Mouse (Mus musculus): ENCODE measurements around the gene Fkbp7. TPM values are rescaled to one million over a fixed set of nuclear protein-coding genes. Genes with fewer than 3 reads are reported as not detected.

The Fkbp7 gene
- polyA plus RNA-seq, 1 experiment from 2014 or later: 4.0 TPM

DNA sequence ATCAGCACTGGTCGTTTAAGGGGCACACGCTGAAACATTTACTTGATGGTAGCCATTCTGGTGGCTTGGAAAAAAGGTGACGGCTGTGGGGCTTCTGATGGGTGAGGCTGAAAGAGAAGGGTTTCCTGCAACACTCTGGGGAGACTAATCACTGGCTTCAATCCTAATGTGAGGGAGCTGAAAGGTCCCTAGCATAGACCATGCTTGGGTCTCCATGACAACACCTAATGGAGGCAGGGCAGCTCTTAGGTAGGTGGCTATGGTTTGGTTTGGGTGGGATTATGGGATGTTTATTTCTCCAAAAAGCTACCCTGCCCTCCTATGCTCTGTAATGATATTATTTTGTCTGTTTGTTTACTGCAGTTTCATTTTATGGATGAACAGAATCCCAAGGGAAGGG is 17.5 kb downstream of the Fkbp7 start:
- H3K4me2 ChIP-seq (ENCODE audit: low read depth, low read length): no peak overlapping the region
- no peaks in the 10 kb centered on the region for H3K36me3 ChIP-seq (ENCODE audit: control insufficient read depth, insufficient read depth)
- H3K27ac ChIP-seq (ENCODE audit: low read length): no peak overlapping the region
- ATAC-seq (ENCODE audit: low read depth): no peak
- no peak overlapping the region for H3K9ac ChIP-seq (ENCODE audit: low read depth, low read length)
- no peaks in the 10 kb centered on the region for H3K27me3 ChIP-seq (ENCODE audit: control insufficient read depth, insufficient read depth, low read depth, low read length)
- no peak overlapping the region for H3K4me3 ChIP-seq (ENCODE audit: low read depth, low read length)
- 59% methylated on average over 3 of the region's 3 CpGs for WGBS (ENCODE audit: insufficient replicate concordance)
- H3K4me1 ChIP-seq (ENCODE audit: control insufficient read depth, low read depth, low read length): no peaks in the 10 kb centered on the region
- H3K9me3 ChIP-seq (replicated peaks; ENCODE audit: control insufficient read depth, low read length): no peaks in the 10 kb centered on the region

DNA sequence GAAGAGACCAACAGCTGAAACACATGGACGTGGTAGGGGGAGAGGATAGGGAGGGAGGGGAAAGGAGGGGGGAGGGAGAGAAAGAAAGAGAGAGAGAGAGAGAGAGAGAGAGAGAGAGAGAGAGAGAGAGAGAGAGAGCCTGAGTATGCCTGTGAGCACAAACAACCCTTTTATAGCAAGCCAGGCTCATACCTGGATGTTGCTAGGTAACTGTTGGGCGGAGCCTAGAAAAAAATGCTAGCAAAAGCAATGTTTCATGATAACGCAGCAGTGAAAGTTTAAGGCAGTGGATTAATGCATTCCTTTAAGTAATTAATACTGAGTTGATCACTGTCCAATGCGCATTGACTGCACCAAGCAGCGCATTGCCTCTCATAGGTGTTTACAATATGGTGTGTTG is 18.3 kb downstream of the Fkbp7 start:
- Histone ChIP-seq H3K4me2 (ENCODE audit: low read depth, low read length) (no peak overlapping the region), H3K36me3 (ENCODE audit: control insufficient read depth, insufficient read depth) (no peaks in the 10 kb centered on the region), H3K4me1 (ENCODE audit: control insufficient read depth, low read depth, low read length) (no peaks in the 10 kb centered on the region), H3K9me3 (replicated peaks; ENCODE audit: control insufficient read depth, low read length) (no peaks in the 10 kb centered on the region), H3K27me3 (ENCODE audit: control insufficient read depth, insufficient read depth, low read depth, low read length) (no peaks in the 10 kb centered on the region), H3K4me3 (ENCODE audit: low read depth, low read length) (no peak overlapping the region), H3K9ac (ENCODE audit: low read depth, low read length) (no peak overlapping the region), H3K27ac (ENCODE audit: low read length) (no peak overlapping the region)
- no peak for ATAC-seq (ENCODE audit: low read depth)
- WGBS (ENCODE audit: insufficient replicate concordance): 73% methylated on average over 5 of the region's 5 CpGs

DNA sequence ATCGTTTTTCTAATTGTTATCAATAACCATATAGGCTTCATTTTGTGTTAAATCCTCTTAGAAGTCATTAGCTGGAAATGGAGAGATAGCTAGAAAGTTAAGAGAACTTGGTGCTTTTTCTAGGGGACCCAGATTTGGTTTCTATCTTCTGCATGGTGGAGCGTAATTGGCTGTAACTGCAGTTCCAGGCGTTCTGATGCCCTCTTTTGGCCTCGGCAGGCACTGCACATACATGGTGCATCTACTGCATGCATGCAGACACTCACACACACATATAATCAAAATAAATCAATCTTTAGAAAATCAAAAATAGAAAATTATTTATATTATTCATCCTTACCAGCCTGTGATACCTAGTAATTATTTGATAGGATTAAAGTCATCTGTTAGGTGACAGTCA is 19.8 kb downstream of the Fkbp7 start:
- Histone ChIP-seq H3K4me3 (ENCODE audit: low read depth, low read length) (no peak overlapping the region), H3K27me3 (ENCODE audit: control insufficient read depth, insufficient read depth, low read depth, low read length) (no peaks in the 10 kb centered on the region), H3K4me1 (ENCODE audit: control insufficient read depth, low read depth, low read length) (peaks cover 6% of the 10 kb centered on the region), H3K4me2 (ENCODE audit: low read depth, low read length) (no peak overlapping the region), H3K27ac (ENCODE audit: low read length) (no peak overlapping the region), H3K9me3 (replicated peaks; ENCODE audit: control insufficient read depth, low read length) (no peaks in the 10 kb centered on the region), H3K36me3 (ENCODE audit: control insufficient read depth, insufficient read depth) (no peaks in the 10 kb centered on the region), H3K9ac (ENCODE audit: low read depth, low read length) (no peak overlapping the region)
- 71% methylated on average over 4 of the region's 4 CpGs for WGBS (ENCODE audit: insufficient replicate concordance)
- ATAC-seq (ENCODE audit: low read depth): no peak

DNA sequence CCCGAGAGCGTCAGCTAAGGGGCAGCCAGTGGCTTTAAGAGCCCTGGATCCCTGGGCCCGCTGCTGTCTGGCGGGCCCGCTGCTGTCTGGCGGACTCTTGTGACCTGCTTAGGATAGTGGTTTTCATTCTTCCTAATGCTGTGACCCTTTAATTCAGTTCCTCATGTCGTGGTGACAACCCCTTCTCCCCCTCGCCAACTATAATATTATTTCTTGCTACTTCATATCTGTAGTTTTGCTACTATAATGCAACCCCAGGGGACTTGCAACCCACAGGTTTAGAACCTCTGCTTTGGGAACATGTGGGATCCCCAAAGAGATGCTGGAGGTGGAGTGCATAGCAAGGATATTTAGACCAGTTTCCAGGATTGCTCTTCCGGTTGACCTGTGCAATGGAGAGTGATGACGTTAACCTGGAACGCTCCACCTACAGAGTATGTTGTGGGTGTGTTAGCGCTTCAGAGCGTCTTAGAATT is 24.2 kb downstream of the Fkbp7 start:
- Histone ChIP-seq H3K36me3 (ENCODE audit: control insufficient read depth, insufficient read depth) (no peaks in the 10 kb centered on the region), H3K9me3 (replicated peaks; ENCODE audit: control insufficient read depth, low read length) (no peaks in the 10 kb centered on the region), H3K27me3 (ENCODE audit: control insufficient read depth, insufficient read depth, low read depth, low read length) (no peaks in the 10 kb centered on the region), H3K9ac (ENCODE audit: low read depth, low read length) (peak overlapping the region; percentile 60), H3K4me2 (ENCODE audit: low read depth, low read length) (peak overlapping the region; percentile 94), H3K4me1 (ENCODE audit: control insufficient read depth, low read depth, low read length) (peaks cover 14% of the 10 kb centered on the region), H3K4me3 (ENCODE audit: low read depth, low read length) (peak overlapping the region; percentile 75), H3K27ac (ENCODE audit: low read length) (peak overlapping the region; percentile 41)
- ATAC-seq (ENCODE audit: low read depth): no peak
- 31% methylated on average over 13 of the region's 13 CpGs for WGBS (ENCODE audit: insufficient replicate concordance)

DNA sequence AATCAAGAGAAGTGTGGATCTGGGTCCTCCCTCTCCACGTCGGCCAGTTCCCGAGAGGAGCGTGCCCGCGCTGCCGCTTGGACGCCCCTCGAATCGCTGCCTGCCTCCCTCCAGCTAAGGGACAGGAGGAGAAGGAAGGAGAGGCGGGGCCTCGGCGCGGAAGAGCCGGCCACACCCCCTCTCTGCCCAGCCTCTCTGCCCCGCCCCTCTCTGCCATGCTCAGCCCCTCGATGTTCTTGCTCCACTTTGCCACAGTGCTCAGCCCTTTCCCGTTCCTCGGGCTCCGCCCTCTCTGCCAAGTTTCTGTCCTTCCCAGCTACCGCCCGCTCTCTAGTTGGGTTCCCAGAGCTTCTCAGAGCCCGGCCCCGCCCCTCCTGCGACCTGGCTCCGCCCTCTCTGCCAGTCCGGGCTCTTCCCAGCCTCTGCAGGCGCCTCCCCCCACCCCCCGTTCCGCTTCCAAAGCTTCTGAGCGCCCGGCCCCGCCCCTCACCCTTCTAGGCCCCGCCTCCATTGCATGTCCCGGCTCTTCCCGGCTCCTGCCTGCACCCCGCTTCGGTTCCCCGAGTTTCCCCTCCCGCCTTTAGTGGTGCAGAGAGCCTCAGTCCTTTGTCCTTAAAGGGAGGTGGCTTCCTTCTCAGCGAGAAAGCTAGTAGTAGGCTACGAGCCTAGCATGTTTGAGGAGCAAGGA is 24.9 kb downstream of the Fkbp7 start, which contains the start of the genes Prkra and Pjvk:
Prkra (minus strand) TSS at position 133 of the 688 bp plus-strand sequence.
Pjvk (plus strand) TSS at position 594 of the 688 bp plus-strand sequence.
- peak within 1 kb of the TSS; percentile 75 for H3K4me3 ChIP-seq (ENCODE audit: low read depth, low read length)

DNA sequence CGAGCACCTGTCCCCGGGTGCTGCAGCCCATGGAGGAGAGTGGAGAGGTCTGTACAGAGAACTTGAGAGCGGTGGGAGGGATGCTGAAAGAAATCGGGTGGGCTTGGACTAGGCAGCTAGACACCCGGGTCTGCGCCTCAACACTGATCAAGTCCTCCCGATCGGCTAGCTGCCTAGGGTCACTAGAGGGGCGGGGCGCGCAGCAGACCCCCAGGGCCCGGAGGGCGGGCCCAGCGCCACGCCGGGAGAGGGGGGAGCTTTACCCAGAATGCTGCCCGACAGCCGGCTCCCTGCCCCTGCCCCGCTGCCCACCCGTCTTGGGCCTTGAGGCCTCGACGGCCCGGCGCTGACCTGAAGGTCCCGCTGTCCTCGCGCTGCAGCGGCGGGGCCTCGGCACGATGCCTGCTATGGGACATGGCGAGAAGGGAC is 25.5 kb downstream of the Fkbp7 start:
- Histone ChIP-seq H3K9me3 (replicated peaks; ENCODE audit: control insufficient read depth, low read length) (no peaks in the 10 kb centered on the region), H3K9ac (ENCODE audit: low read depth, low read length) (peak overlapping the region; percentile 71), H3K36me3 (ENCODE audit: control insufficient read depth, insufficient read depth) (no peaks in the 10 kb centered on the region), H3K4me2 (ENCODE audit: low read depth, low read length) (peak overlapping the region; percentile 94), H3K4me1 (ENCODE audit: control insufficient read depth, low read depth, low read length) (peaks cover 14% of the 10 kb centered on the region), H3K4me3 (ENCODE audit: low read depth, low read length) (peak overlapping the region; percentile 75), H3K27ac (ENCODE audit: low read length) (peak overlapping the region; percentile 78; the same call in 1 of the 2 replicates), H3K27me3 (ENCODE audit: control insufficient read depth, insufficient read depth, low read depth, low read length) (no peaks in the 10 kb centered on the region)
- ATAC-seq (ENCODE audit: low read depth): peak; percentile 11
- 2% methylated on average over 31 of the region's 32 CpGs for WGBS (ENCODE audit: insufficient replicate concordance)

More for the DNA sequence above, 24.9 kb downstream of the Fkbp7 start, which contains the start of the genes Prkra and Pjvk:
- ATAC-seq (ENCODE audit: low read depth): peak; percentile 94
- Histone ChIP-seq H3K27ac (ENCODE audit: low read length) (peak within 1 kb of the TSS; percentile 78), H3K9me3 (replicated peaks; ENCODE audit: control insufficient read depth, low read length) (no peaks in the 10 kb centered on the region), H3K9ac (ENCODE audit: low read depth, low read length) (peak within 1 kb of the TSS; percentile 71), H3K4me1 (ENCODE audit: control insufficient read depth, low read depth, low read length) (peaks cover 14% of the 10 kb centered on the region), H3K36me3 (ENCODE audit: control insufficient read depth, insufficient read depth) (no peaks in the 10 kb centered on the region), H3K4me2 (ENCODE audit: low read depth, low read length) (peak within 1 kb of the TSS; percentile 94), H3K27me3 (ENCODE audit: control insufficient read depth, insufficient read depth, low read depth, low read length) (no peaks in the 10 kb centered on the region)
- WGBS (ENCODE audit: insufficient replicate concordance): 2% methylated on average over 36 of the region's 42 CpGs

DNA sequence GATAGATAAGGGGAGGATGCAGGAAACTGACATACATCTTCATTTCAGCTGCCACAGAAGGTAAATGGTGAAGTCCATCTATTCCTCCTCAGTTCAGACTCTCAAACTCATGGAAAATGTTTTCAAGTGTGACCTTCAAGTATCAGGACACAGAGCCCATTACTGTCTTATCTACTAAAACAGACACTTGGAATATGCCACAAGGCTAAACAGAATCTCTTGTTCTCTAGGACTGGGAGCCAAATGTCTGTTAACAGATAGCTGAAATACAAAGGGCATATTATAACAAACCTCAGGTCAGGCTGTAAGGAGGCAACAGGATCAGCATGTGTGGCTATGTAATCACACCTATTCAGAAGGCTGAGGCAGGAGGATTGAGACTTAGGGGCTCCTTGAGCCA is 29.1 kb downstream of the Fkbp7 start:
- no peaks in the 10 kb centered on the region for H3K36me3 ChIP-seq (ENCODE audit: control insufficient read depth, insufficient read depth)
- H3K9ac ChIP-seq (ENCODE audit: low read depth, low read length): no peak overlapping the region
- no peak for ATAC-seq (ENCODE audit: low read depth)
- no peak overlapping the region for H3K27ac ChIP-seq (ENCODE audit: low read length)
- no peak overlapping the region for H3K4me3 ChIP-seq (ENCODE audit: low read depth, low read length)
- H3K4me1 ChIP-seq (ENCODE audit: control insufficient read depth, low read depth, low read length): peaks cover 12% of the 10 kb centered on the region
- H3K9me3 ChIP-seq (replicated peaks; ENCODE audit: control insufficient read depth, low read length): no peaks in the 10 kb centered on the region
- no peak overlapping the region for H3K4me2 ChIP-seq (ENCODE audit: low read depth, low read length)
- no peaks in the 10 kb centered on the region for H3K27me3 ChIP-seq (ENCODE audit: control insufficient read depth, insufficient read depth, low read depth, low read length)

DNA sequence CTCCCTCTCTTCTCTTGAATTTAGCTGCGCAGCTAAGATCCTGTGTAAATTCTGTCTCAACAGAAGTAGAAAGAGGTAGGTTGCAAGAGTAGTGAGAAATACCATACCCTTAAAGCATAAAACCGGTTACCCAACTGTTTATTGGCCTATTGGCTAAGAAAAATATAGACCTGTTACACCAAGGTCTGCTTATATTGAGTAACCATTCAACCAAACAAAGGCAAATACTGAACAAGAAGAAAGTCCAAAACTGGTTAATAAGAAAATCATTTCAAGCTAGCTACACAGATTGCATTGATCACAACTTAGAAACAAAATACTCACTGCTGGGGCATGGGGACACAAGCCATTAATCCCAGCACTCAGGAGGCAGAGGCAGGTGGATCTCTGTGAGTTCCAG is 33.3 kb downstream of the Fkbp7 start:
- Histone ChIP-seq H3K9me3 (replicated peaks; ENCODE audit: control insufficient read depth, low read length) (no peaks in the 10 kb centered on the region), H3K27me3 (ENCODE audit: control insufficient read depth, insufficient read depth, low read depth, low read length) (no peaks in the 10 kb centered on the region)

DNA sequence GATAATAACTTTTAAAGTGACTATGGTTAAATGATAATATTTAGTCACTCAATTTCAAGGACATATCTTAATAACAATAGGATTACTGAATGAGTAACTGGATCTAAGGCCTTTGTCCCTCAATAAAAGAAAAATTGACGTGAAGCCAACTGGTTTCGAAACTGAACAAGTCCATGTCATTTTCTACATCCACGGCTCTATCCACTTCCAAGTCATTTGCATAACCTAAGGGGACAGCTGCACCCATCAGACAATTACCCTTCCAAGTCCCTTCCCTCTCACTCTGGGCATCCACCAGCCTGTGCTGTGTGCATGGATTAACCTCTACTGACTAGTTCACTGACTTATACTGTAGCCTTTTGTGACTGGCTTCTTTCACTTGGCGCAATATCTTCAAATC is 41.3 kb downstream of the Fkbp7 start:
- no peak for ATAC-seq (ENCODE audit: low read depth)
- no peak overlapping the region for H3K4me3 ChIP-seq (ENCODE audit: low read depth, low read length)
- no peaks in the 10 kb centered on the region for H3K27me3 ChIP-seq (ENCODE audit: control insufficient read depth, insufficient read depth, low read depth, low read length)
- WGBS (ENCODE audit: insufficient replicate concordance): 76% methylated on average over 4 of the region's 4 CpGs
- H3K27ac ChIP-seq (ENCODE audit: low read length): no peak overlapping the region
- H3K9me3 ChIP-seq (replicated peaks; ENCODE audit: control insufficient read depth, low read length): no peaks in the 10 kb centered on the region
- H3K4me1 ChIP-seq (ENCODE audit: control insufficient read depth, low read depth, low read length): no peaks in the 10 kb centered on the region
- no peak overlapping the region for H3K9ac ChIP-seq (ENCODE audit: low read depth, low read length)
- H3K4me2 ChIP-seq (ENCODE audit: low read depth, low read length): no peak overlapping the region
- H3K36me3 ChIP-seq (ENCODE audit: control insufficient read depth, insufficient read depth): peaks cover 3% of the 10 kb centered on the region; the same call in 1 of the 2 replicates

More for the DNA sequence above, 33.3 kb downstream of the Fkbp7 start:
- no peak overlapping the region for H3K9ac ChIP-seq (ENCODE audit: low read depth, low read length)
- H3K36me3 ChIP-seq (ENCODE audit: control insufficient read depth, insufficient read depth): no peaks in the 10 kb centered on the region; the same call in 1 of the 2 replicates
- ATAC-seq (ENCODE audit: low read depth): no peak
- H3K27ac ChIP-seq (ENCODE audit: low read length): no peak overlapping the region
- H3K4me2 ChIP-seq (ENCODE audit: low read depth, low read length): no peak overlapping the region
- 77% methylated on average over 2 of the region's 2 CpGs for WGBS (ENCODE audit: insufficient replicate concordance)
- no peak overlapping the region for H3K4me3 ChIP-seq (ENCODE audit: low read depth, low read length)
- no peaks in the 10 kb centered on the region for H3K4me1 ChIP-seq (ENCODE audit: control insufficient read depth, low read depth, low read length)

Data from liver, embryonic 16.5 days (tissue).